Mouse (Mus musculus) kidney, adult 18-20 months (tissue): ENCODE results near the gene 4933428G20Rik.

Source experiments
- DNase-seq: peaks from one replicate; pipeline ENCODE4 v3.0.0; 2021

The 4933428G20Rik gene

DNA sequence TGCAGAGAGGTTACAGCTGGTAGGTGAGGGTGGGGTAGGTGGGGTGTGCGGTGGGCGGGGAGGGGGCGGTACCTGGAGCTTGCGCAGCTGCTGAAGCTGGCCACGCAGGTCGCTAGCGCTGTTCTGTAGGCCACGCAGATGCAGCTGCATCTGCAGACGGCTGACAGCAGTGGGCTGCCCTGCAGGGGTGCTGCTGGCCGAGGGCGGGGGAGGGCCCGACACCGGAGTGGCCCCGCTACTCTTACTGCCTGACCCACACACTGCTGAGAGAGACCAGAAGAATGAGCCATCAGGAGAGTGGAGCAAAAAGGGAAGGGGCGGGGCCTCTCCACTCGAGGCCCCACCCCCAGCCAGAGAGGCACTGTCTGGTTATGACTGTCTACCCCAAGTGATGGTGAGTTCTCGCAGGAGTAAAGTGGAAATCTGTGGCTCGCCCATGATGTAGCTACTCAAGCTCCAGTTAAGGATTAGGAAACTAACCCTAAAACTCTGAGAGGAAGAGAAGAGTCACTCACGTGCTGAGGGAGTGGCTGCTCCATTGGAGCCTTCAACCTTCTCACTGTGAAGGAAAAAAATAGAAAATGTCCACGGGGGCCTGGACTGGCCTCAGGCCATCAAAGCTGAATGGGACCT, 32.9 kb upstream of the 4933428G20Rik start:
- DNase-seq, result no peak

- no peak for DNase-seq
Measured at GRCm38 (mm10) chr11:97532354-97532753, 32.2 kb upstream of the 4933428G20Rik start.

GRCm38 (mm10) chr11:97531381-97532260, 31.5 kb upstream of the 4933428G20Rik start:
- peak; percentile 87 for DNase-seq

- DNase-seq, result no peak
Measured at GRCm38 (mm10) chr11:97530961-97531360, 30.8 kb upstream of the 4933428G20Rik start.

GRCm38 (mm10) chr11:97530069-97530468, 29.9 kb upstream of the 4933428G20Rik start:
- no peak for DNase-seq

DNA sequence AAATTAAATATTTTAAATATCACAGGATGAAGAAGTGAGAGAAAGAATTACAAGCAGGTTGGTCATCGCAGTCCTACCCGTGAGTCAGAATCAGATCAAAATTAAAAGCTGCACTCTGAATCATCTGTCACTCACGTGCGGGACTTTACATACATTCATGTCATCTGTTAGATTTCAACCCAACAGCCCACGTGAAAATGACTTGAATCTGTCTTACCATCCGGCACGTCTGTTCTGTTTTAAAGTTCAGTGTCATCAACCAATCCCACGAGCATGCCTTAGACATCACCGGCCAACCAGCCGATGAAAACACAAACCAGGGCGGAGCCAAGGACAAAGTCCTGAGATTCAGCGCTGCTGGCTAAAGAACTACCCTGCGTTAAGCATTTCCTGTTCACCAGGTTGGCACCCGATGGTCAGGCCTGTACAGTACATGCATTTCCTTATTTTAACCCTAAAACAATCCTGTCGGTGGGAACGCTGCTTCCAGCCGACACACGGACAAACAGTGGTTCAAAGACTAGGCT, 28.2 kb upstream of the 4933428G20Rik start:
- DNase-seq, result peak; percentile 71

DNA sequence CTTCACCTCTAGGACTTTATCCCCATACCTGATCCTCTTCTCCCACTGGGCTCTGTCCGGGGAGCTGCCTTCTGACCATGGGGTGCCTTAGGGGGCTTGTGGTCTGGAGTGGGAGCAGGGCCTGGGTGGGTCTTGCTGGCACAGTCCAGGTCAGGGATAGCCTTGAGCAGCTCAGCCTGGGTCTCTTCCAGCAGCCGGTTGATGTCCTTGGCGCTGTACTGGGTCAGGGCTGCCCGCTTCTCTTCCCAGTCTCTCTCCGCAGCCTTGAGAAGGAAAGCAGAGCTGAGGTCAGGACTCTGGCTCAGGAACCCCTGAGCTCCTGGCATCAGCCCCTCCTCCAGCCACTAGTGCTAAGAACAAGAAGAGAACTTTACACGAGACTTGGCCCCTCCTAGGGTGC, 25.2 kb upstream of the 4933428G20Rik start:
- no peak for DNase-seq

- no peak for DNase-seq
Measured at GRCm38 (mm10) chr11:97524306-97524705, 24.2 kb upstream of the 4933428G20Rik start.

GRCm38 (mm10) chr11:97523827-97524261, 23.7 kb upstream of the 4933428G20Rik start:
- DNase-seq, result peak; percentile 66

DNA sequence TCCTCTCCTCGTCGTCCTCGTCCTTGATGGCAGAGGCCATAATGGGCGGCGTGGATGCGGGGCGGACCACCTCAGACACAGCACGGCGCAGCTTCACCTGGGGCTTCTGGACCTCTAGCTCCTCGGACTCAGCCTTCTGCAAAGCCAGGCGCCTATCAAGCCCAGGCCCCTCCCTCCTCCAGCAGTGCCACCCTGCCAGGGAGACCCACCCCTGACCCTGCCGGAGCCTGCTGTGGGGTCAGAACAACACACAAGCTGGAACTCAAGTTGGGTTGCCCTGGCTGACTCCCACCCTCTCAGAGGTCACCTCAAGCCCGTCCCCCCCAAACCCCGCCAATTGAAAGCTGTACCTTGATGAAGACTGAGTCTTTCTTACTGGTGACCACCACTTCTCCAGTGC, 23.0 kb upstream of the 4933428G20Rik start:
- no peak for DNase-seq

GRCm38 (mm10) chr11:97521741-97522474, 21.8 kb upstream of the 4933428G20Rik start:
- peak; percentile 58 for DNase-seq

- peak; percentile 74 for DNase-seq
Measured at GRCm38 (mm10) chr11:97520541-97520940, 20.4 kb upstream of the 4933428G20Rik start.

DNA sequence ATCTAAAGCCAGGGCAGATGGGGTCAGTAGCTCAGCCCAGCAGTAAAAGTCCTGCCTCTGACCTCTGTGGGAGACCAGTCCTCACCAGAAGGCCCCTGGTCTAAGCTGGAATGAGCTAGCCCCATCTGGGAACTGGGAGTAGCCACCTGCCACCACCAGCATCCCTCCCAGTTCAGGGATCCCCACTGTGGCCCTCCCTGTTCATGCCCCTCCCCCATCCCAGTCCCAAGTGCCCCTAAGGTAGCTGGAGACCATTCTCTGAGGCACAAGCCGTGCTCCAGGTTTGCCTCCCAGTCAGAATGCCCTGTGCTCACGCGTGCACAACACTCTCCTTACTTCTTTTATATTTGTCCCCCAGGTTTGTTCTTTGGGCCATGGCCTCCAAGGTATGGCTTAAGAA, 12.9 kb upstream of the 4933428G20Rik start:
- DNase-seq, result no peak

- no peak for DNase-seq
Measured at GRCm38 (mm10) chr11:97512511-97512910, 12.4 kb upstream of the 4933428G20Rik start.

DNA sequence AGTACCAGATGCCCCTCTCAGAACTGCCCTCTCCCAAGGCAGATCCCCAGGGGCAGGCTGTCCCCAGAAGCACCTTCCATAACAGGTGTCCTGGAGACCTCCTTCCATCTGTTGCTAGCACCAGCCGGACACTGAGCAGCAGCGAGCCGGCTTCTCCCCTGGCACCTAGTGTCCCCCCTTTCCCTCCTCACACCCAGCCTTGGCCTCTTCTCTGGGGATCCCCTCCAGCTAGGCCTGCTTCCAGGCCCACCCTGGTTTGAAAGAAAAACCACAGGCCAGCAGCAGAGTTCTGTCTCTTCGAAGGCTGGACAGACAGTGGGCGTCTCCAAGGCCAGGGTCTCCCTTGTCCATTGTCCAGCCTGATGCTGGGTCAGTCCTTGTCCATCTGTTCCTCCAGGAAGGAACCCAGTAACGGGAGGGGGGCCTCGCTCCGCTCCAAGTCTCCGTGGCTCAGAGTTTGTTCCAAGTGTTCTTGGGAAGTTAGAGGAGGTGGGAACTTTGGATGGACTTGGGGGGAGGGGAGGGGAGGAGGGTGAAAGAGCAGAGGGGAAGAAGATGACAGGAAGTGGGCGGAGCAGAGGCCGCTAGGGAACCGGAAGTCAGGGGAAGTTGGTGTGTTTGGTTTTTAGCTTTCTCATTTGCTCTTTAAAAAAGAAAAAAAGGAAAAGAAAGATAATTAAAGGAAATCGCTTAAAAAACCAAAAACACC, 11.7 kb upstream of the 4933428G20Rik start:
- DNase-seq, result peak; percentile 39

DNA sequence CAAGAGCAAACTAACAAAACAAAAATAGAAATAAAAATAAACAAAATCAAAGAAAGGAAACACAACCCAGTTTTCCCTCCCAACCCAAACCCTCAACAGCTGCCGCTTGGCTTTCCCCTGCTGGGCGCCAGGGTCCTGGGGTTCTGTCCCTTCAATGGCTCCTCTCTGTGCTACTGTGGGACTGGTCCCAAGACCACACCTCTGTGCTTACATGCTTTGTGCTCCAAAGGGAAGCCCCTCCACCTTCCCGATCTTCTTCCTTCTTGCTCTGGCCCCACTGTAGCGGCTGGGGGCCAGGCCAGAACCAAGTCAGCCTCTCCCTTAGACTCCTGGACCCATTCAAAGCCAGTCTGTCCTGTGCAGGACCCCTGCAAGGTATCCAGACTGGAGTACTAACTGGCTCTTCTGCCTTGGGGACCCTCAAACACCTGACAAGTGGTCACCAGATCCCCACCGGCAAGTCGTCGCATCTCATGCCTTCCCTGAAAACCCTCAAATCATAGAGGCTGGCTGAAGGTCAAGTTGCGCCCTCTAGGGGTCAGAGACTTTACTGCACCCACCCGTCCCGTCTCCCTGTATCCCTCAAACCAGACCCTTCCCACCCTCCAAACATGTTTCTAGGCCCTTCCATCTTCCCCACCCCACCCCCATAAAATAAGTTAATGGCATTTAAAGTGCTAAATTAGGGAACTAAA, 11.0 kb upstream of the 4933428G20Rik start:
- DNase-seq, result peak; percentile 81

GRCm38 (mm10) chr11:97509715-97510485, 9.8 kb upstream of the 4933428G20Rik start:
- no peak for DNase-seq

DNA sequence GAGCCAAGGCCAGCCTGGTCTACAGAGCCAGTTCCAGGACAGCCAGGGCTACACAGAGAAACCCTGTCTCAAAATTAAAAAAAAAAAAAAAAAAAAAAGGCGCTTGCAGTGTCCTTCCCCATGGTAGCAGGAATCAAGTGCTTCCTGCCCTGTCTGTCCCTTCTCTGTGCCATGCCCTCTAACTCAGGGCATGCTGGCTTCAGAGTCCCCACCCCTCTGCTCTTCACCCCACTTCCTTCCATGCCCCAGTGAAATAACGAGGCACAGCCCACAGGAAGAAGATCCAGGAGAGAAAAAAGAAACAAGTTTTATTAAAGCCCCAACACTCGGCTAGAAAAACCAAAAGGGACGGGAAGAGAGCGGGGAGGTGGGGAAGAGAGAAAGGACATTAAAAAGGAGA, 8.9 kb upstream of the 4933428G20Rik start:
- DNase-seq, result no peak

GRCm38 (mm10) chr11:97508198-97508597, 8.1 kb upstream of the 4933428G20Rik start:
- DNase-seq, result no peak

DNA sequence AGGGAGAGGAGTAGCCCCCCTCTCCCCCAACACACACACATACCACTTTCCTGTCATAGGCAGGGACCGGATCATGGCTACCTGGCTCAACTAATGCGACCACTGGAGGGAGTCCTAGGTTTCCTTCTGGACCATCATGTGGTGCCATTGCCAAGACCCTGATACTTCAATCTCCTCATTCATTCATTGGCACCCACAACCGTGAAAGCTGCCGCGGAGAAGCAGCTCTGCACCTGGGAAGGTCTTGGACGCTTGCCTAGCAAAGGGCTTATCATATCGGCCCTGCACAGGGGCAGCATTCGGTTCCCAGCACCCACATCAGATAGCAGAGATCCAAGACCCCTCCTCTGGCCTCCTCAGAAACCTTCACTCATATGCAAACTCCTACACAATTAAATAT, 6.2 kb upstream of the 4933428G20Rik start:
- no peak for DNase-seq

DNA sequence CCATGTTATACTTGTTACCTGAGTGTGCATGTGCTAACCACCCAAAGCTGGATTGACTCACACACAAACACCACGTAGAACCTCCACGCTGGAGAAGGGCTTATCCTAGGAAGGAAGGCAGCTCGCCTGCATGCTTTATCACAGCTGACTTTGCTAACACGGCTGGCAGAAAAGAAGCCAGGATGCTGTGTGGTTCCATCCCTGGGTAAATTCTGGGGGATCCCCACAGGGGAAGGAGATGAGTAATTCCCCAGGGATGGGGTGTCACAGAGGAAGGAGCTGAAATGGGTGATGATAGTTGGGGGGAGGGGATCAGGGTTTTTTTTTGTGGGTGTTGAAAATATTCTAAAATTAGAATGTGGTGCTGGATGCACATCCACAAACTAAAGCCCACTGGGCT, 5.6 kb upstream of the 4933428G20Rik start:
- no peak for DNase-seq
